20 mouse cellular contexts compared by ENCODE assay signal in the genomic region with DNA sequence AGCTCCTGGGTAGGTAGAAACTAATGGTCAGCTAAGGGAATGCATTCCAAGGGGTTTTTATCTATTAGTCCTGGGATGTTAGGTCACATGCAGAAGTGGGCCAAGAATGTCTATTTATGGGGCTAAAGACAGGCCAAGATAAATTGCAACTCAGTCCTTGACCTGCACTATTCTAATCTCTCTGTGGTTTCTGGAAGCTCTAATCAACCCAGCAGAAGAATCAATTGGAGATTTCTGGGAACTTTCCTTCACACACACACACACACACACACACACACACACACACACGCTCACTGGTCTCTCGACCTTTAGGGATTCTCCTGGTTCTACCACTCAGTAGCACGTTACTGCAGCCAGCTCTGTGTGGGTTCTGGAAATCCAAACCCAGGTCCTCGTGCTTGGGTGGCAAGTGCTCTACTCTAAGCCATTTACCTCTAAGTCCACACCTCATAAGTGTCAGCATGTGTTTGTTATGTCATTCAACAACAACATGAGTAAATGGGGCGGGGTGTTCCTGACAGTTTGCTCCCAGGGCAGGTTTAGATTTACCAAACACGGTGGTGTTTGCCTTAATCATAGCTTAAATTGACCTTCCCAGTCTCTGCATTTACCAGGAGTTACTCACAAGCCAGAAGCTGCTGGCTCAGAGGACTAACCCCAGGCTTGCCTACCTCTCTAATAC.
A peak's percentile ranks its signal among the peaks of the same experiment; 100 is the strongest.
DNase-seq lines count a peak whose midpoint lies in the region; ATAC-seq and TF ChIP-seq lines count a peak whose summit lies in the region.
"Had no signal": no experiment of that assay in that cellular context is flagged by ENCODE, and none has a peak within 500 bp of the region (broad histone marks: within the 10 kb centered on the region; RNA-seq: fewer than 3 reads in every experiment).

No protein-coding gene starts in this region.

- intact Hi-C loops in gastrocnemius, adult 2 months (cut with DNase I), result no loop called here
- intact Hi-C loops in gastrocnemius, postnatal 36 days (cut with DNase I), result no loop called here

- TF ChIP-seq CTCF in gastrocnemius, adult 2 months (IDR thresholded peaks at IDR 0.05), result no peak
- TF ChIP-seq CTCF in lung, adult 2 months (IDR thresholded peaks at IDR 0.05; ENCODE audit: insufficient read depth, low read length), result no peak

- no peak overlapping the region for H3K4me3 ChIP-seq in gastrocnemius, adult 2 months
- no peak overlapping the region for H3K4me3 ChIP-seq in lung, adult 2 months (replicated peaks; ENCODE audit: extremely low read depth, low read depth, low read length)
- H3K4me3 ChIP-seq in stomach, embryonic 16.5 days (replicated peaks; ENCODE audit: low read length), result no peak overlapping the region
- H3K4me3 ChIP-seq in hindbrain, embryonic 13.5 days, result no peak overlapping the region
- H3K4me3 ChIP-seq: embryonic facial prominence, embryonic 12.5 days; forebrain, embryonic 13.5 days; heart, adult 2 months; heart, embryonic 15.5 days; hindbrain, embryonic 10.5 days; hindbrain, embryonic 15.5 days had no signal

- H3K27ac ChIP-seq in gastrocnemius, adult 2 months, result 0 out of 2 replicates have a peak overlapping the region, but pooled peaks have one; percentile 12
- no peak overlapping the region for H3K27ac ChIP-seq in stomach, embryonic 16.5 days (ENCODE audit: low read length)
- H3K27ac ChIP-seq in hindbrain, embryonic 13.5 days, result no peak overlapping the region
- H3K27ac ChIP-seq: embryonic facial prominence, embryonic 12.5 days; forebrain, embryonic 13.5 days; heart, adult 2 months; heart, embryonic 15.5 days; hindbrain, embryonic 10.5 days; hindbrain, embryonic 15.5 days had no signal

- no peak overlapping the region for H3K4me2 ChIP-seq in stomach, embryonic 16.5 days (ENCODE audit: low read depth, low read length)
- no peak overlapping the region for H3K4me2 ChIP-seq in hindbrain, embryonic 13.5 days
- H3K4me2 ChIP-seq: embryonic facial prominence, embryonic 12.5 days; forebrain, embryonic 13.5 days; heart, embryonic 11.5 days; heart, embryonic 15.5 days; hindbrain, embryonic 15.5 days had no signal

- 64% methylated on average over 6 of the region's 6 CpGs for WGBS in lung, adult 2 months
- 65% methylated on average over 6 of the region's 6 CpGs for WGBS in stomach, embryonic 16.5 days
- WGBS in hindbrain, embryonic 13.5 days, result 90% methylated on average over 6 of the region's 6 CpGs

- no peaks in the 10 kb centered on the region for H3K36me3 ChIP-seq in stomach, embryonic 16.5 days (ENCODE audit: control insufficient read depth, insufficient read depth, low read length)
- no peaks in the 10 kb centered on the region for H3K36me3 ChIP-seq in hindbrain, embryonic 13.5 days
- H3K36me3 ChIP-seq: embryonic facial prominence, embryonic 12.5 days; heart, embryonic 15.5 days; hindbrain, embryonic 10.5 days; hindbrain, embryonic 15.5 days had no signal

- TF ChIP-seq POLR2A in lung, adult 2 months (IDR thresholded peaks at IDR 0.05; ENCODE audit: borderline replicate concordance, extremely low read depth, low read depth, low read length), result no peak

- H3K4me1 ChIP-seq in lung, adult 2 months (ENCODE audit: control insufficient read depth, insufficient read depth, low read length), result peaks cover 5% of the 10 kb centered on the region
- H3K4me1 ChIP-seq in stomach, embryonic 16.5 days (ENCODE audit: control insufficient read depth, insufficient read depth, low read length), result peaks cover 5% of the 10 kb centered on the region; the same call in 1 of the 2 replicates
- no peaks in the 10 kb centered on the region for H3K4me1 ChIP-seq in hindbrain, embryonic 13.5 days (replicated peaks)
- H3K4me1 ChIP-seq: forebrain, embryonic 13.5 days; heart, embryonic 15.5 days; hindbrain, embryonic 15.5 days had no signal

- no peaks in the 10 kb centered on the region for H3K27me3 ChIP-seq in stomach, embryonic 16.5 days (ENCODE audit: control insufficient read depth, insufficient read depth, low read length)
- H3K27me3 ChIP-seq in hindbrain, embryonic 13.5 days, result no peaks in the 10 kb centered on the region
- H3K27me3 ChIP-seq: CH12.LX; embryonic facial prominence, embryonic 12.5 days; forebrain, embryonic 13.5 days; heart, embryonic 15.5 days; hindbrain, embryonic 15.5 days had no signal

- H3K9me3 ChIP-seq in stomach, embryonic 16.5 days (replicated peaks; ENCODE audit: control insufficient read depth, low read length), result 0 out of 2 replicates have a peak, but pooled peaks cover 6% of the 10 kb centered on the region
- no peaks in the 10 kb centered on the region for H3K9me3 ChIP-seq in hindbrain, embryonic 13.5 days
- H3K9me3 ChIP-seq: embryonic facial prominence, embryonic 12.5 days; forebrain, embryonic 13.5 days; heart, embryonic 15.5 days; hindbrain, embryonic 10.5 days; hindbrain, embryonic 15.5 days had no signal

- DNase-seq in gastrocnemius, adult 2 months, result no peak
- no peak for DNase-seq in gastrocnemius, postnatal 36 days
- peak; percentile 36 to 39 for DNase-seq in lung, adult 18-20 months
- DNase-seq in lung, adult 2 months, result no peak
- peak; percentile 43 for DNase-seq in NIH3T3 (ENCODE audit: low read depth)
- DNase-seq: adrenal gland, postnatal 10 days; cerebellum, adult 11 months; cerebellum, adult 9-10 months; cerebellum, postnatal 25 days; heart, adult 2 months; heart, postnatal 14 days had no signal

- 0 out of 2 replicates have a peak, but pooled peaks have one; percentile 9 for ATAC-seq in stomach, embryonic 16.5 days (ENCODE audit: insufficient read depth, low FRiP score)
- no peak for ATAC-seq in hindbrain, embryonic 13.5 days (ENCODE audit: low FRiP score)
- ATAC-seq: forebrain, embryonic 13.5 days had no signal

- no peak overlapping the region for H3K9ac ChIP-seq in stomach, embryonic 16.5 days (ENCODE audit: low read length)
- H3K9ac ChIP-seq in hindbrain, embryonic 13.5 days, result no peak overlapping the region
- H3K9ac ChIP-seq: embryonic facial prominence, embryonic 12.5 days; forebrain, embryonic 13.5 days; heart, embryonic 15.5 days; hindbrain, embryonic 15.5 days had no signal

Comparison
In these comparisons a context has a peak if more than half of its experiments do, and no peak if none do; other contexts are left out.
1. DNase-seq: peak in lung, adult 18-20 months (2 of 2) and NIH3T3 (single experiment); none in gastrocnemius, adult 2 months (single experiment), gastrocnemius, postnatal 36 days (0 of 2) and lung, adult 2 months (single experiment).